Mouse (Mus musculus) liver (tissue): ENCODE data around the gene Tmbim6.

ENCODE experiments used
- DNase-seq: peaks from one replicate; pipeline ENCODE4 v3.0.0-alpha.2; 2020; ENCODE audit warnings: mixed read lengths

The Tmbim6 gene

DNA sequence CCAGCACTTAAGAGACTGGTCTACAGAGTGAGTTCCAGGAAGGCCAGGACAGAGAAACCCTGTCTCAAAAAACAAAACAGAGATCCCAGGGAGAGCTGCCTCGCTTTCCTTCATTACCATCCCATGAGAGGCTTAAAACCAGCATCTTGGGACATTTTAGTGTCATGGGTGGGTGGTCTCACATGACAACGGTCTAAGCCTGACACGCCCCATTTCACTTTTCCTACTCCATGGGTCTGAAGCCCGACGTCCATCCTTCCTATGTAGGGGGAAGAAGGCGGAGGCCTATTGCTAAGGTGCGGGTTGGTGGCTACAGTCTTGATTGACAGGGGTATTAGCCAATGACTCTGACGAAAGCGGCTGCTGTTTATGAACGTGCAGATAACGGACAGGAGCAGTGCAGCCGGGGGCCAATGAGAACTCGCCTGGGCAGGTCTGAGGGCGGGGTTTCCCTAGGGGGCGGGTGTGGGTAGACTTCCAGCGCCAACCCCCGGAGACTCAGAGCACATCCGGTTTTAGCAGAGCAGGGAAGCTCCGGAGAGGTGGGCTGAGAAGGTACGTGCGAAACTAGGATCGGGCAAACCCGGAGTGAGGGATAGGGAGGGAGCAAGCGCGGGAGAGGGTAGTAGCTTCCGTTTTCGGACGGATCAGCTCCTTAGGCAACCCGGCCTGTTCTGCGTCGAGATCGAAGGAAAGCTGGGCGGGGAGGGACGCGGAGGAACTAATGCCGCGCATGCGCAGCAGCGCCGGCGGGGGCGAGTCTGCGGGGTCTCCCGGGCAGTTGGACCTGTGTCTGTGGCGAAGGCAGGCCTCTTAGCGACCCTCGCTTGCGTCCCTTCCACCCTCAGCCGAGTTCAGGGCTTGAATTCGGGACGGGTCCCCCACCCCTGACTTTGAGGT is at the start of gene Tmbim6:
TSS of gene Tmbim6 (plus strand) at position 397 of the 900 bp plus-strand sequence.
- DNase-seq, result peak; percentile 99

DNA sequence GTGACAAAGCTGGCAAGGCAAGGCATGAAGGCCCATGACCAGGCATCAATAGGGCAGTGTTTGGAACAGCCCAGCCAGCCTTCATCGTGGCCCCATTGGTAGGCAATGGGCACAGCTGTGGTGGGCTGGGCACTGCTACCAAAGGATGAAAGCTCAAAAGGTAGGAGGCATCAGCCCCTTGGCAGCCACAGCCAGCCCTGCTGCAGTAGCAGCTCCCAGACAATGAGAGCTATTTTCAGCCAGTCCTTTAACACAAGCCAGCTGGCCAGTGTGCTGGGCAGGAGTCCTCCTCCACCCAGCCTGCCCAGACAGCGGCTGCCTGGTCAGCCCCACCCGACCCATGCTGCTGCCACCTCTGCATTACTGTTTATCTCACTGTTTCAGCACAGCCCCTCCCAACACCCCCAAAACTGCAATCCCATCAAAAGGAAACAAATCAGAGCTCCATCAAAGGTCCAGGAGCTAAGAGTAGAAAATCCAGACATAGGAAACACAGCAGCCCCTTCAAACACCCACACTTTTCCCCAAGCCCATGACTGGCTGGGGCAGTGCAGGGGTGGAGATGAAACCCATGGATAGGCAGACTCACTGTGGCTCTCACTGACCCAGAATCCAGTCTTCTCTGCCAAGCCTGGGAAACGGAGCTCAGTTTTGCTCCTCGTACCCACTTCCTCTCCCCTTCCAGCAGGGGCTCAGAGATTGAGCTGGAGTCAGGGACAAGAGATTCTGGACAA is 49.1 kb upstream of the Tmbim6 start:
- DNase-seq, result no peak

- no peak for DNase-seq
Measured at GRCm38 (mm10) chr15:99344148-99344870, 48.4 kb upstream of the Tmbim6 start.

DNA sequence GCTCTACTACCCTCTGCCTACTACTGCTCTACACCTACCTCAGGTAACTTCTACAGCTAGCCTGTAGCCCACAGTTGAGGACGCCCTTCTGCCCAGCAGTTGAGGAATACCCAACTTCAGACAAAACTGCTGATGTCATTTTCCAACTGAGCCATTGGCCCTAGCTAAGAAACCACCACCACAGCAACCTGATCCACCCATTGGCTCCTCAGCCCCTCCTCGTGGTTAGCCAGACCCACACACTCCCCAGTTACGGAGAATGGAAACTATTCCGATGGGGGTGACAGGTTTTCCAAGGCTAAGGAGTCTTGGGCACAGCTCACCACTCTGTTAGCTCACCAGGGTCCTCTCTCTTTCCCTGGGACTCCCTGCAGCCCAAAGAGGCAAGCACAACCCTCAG is 47.7 kb upstream of the Tmbim6 start:
- no peak for DNase-seq

DNA sequence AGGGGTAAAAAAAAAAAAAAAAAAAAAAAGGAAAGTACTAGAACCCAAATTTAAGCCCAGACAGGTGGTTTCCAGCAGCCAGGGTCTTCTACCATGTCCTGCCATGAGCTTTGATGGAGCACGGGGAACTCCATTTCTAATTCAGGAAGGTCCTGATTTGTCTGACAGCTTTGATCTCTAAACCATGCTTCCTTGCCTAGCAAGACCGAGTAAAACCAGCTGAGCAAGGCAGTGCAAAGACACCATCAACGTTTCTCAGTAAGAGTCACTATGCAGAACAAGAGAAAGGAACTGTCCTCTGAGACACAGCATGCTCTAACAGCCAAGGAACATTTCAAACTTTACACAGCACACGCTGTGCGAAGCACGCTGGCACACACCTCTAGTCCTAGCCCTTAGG is 41.1 kb upstream of the Tmbim6 start:
- DNase-seq, result no peak

- no peak for DNase-seq
Measured at GRCm38 (mm10) chr15:99352306-99352705, 40.4 kb upstream of the Tmbim6 start.

GRCm38 (mm10) chr15:99355660-99356059 is 37.0 kb upstream of the Tmbim6 start:
- no peak for DNase-seq

GRCm38 (mm10) chr15:99356462-99356861 is 36.2 kb upstream of the Tmbim6 start:
- DNase-seq, result no peak

GRCm38 (mm10) chr15:99358952-99359351 is 33.7 kb upstream of the Tmbim6 start:
- no peak for DNase-seq

- no peak for DNase-seq
Measured at GRCm38 (mm10) chr15:99364022-99364530, 28.6 kb upstream of the Tmbim6 start.

GRCm38 (mm10) chr15:99364921-99365320 is 27.8 kb upstream of the Tmbim6 start:
- DNase-seq, result peak; percentile 7

DNA sequence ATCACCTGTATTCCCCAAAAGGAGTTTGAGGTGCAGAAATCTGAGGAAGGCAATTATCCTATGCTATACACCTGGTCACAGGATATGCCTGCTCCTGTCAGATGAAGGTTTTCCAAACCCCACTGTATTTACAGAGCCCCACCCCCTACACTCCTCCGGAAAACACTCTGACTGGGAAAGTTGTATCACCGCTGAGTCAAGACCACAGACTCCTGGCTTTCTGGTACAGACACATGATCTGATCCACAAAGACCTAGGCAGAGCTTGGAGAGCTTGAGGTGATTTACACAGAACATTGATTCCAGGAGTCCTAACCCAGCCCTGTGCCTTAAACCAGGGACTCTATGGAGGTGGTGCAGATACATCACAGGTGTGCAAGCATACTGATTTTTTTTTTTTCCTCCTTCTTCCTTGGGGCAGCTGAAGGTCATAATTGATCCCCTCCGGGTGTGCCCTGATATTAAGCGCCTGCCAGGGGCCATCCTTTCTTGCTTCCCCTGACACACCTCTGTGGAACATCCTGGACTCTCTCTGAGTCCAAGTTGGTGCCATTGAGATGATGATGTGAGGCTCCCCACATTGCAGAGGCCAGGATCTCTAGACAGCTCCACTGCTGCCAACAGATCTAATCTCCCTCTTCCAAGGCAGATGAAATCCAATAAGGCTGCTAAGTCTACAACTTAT is 24.0 kb upstream of the Tmbim6 start:
- no peak for DNase-seq

DNA sequence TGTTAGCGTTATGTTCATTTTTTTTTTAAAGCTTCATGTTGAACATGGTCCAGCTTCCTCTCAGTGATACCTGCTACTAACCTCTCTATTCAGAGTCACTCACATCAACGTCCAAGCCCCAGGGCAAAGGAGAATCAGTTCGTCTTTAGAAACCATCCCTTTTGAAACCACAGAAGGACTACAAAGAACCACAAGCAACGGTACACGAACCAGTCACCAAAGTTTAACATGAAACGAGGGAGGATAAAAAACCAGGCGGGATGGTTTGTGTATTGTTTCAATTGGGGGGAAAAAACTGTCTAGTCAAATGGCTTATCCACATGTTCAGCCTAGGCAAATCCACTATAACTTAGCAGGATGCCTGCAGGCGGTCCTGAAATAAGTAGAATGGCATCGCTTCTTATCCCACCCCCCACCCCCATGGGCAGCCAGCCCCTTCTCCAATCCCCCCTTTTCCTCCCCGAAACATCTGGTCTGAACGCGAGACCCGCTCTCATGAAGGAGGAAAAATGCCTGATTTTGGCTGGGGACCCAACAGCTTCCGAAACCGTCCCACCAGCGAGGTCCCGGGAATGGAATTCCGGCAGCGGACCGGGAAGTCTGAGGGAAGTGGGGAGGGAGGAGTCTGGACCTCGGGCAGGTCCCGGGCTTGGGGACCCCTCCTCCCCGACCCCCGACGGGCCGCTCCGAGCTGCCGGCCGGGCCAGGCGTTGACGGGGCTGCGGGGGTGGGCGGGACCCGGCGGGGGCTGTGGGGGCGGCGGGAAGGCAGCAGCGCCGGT is 23.1 kb upstream of the Tmbim6 start:
- peak; percentile 17 for DNase-seq

GRCm38 (mm10) chr15:99370259-99370691 is 22.4 kb upstream of the Tmbim6 start, which contains the start of gene Fmnl3:
TSS of gene Fmnl3 (minus strand) at chr15:99370482.
- DNase-seq, result peak; percentile 92

DNA sequence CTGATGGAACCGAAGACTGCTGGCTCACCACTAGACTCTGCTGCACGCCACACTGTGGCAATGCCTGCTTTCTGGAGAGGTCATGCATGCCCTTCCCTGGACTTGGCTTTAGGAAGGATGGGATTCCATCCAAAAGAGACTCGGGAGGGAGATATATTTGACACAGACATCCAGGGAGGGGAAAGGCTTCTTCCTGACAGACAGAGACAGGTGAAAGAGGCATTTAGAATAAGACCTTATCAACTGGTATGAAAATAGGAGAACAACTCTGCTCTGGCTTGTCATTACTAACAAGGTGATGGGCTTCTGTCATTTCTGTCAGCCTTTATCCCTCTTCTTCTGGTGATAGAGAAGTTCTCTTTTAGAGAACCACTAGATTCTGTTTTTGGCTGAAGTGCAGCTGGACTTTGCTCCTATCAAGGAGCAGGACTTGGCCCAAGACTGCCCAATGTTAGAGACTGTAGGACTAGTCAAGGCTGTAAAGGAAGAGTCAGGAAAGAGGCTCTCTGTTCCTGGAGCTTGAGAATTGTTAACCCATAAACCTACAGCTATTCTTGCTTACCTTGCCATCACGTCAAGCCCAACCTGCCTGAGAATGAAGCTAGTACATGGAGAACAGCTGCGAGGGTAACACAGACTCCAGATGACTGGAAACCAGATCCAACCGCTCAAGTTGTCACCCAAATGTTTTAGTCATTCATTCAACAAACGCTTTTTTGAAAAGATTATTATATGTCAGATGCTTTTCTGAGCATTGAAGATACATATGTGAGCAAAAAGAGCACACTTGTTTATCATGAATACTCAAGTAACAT is 20.9 kb upstream of the Tmbim6 start:
- DNase-seq, result no peak

DNA sequence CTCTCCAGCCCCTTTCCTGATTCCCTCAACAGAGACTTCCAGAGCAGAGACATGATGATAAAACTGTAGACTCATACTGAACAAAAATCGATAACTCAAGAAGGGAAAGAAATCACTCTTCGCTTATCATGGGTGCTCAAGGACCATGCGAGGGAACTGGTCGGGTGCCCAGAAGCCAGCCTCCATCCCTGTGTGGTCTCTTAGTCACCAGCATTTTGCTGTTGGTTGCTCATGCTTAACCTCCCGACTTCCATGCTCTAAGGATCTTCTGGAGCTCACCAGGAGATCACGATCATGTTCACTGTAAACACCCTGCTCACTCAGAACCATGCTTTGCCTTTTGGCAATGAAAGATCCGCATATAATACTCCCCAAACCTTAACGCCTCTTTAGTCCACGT is 19.9 kb upstream of the Tmbim6 start:
- no peak for DNase-seq

DNA sequence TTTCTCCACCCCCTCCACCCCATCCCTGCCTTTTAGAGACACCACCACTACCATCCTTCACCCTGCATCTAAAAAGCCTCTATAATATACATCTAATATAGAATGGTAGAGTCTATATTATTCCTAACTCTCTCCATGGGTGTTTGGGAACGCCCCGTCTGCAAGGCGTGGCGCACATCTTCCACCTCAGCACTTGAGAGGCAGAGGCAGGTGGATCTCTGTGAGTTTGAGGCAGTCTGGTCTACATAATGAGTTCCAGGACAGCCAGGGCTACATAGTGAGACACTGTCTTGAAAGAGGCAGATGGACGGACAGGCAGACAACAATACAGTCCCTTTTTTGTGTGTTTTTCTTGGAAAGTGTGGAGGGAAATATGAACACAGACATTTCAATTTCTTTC is 17.6 kb upstream of the Tmbim6 start:
- DNase-seq, result no peak

GRCm38 (mm10) chr15:99375581-99375980 is 17.1 kb upstream of the Tmbim6 start:
- DNase-seq, result no peak

GRCm38 (mm10) chr15:99376240-99376639 is 16.4 kb upstream of the Tmbim6 start:
- DNase-seq, result no peak

DNA sequence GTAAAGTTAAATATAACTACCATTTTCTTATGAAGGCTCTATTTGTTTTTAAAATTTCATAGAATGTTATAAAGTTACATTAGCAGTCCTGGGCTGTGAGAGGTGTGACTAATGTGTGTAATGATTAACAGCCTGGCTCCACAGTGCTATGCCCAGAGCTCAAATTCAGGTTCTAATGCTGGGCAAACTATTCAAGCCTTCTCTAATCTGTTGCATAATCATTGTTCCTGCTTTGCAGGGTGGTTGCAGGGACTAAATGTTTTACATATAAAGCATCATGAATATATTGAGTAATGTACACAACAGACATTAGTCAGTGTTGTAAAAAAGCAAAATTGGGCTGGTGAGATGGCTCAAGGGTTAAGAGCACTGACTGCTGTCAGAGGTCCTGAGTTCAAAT is 9.8 kb upstream of the Tmbim6 start:
- DNase-seq, result no peak

DNA sequence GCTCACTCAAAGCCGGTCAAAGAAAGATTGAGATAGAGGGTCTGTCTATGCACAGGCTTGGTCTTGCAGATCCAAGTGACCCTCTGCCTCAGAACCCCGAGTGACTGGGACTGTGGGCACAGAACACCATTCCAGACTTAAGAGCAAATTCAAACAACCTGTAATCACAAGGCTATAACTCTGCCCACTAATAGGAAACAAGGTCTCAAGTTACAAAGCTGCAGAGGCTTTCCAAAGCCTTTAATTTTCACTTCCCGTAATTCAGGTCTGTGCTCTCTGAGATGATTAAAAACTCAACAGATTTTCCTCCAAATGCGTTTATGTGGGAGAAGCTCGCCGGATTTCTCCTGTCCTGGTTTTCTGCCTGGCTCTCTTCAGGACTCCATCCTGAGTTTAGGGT is 8.6 kb upstream of the Tmbim6 start:
- no peak for DNase-seq
